Mouse (Mus musculus): ENCODE data around the gene Ttc39a.

- no peak for TF ChIP-seq CTCF (conservative IDR thresholded peaks at IDR 0.05 in 1 of 2, IDR thresholded peaks at IDR 0.05 in 1 of 2; ENCODE audit: low read depth in 2 of 2, low read length in 2 of 2)
- TF ChIP-seq SIN3A (IDR thresholded peaks at IDR 0.05; ENCODE audit: low read length), result no peak
- TF ChIP-seq UBTF (IDR thresholded peaks at IDR 0.05; ENCODE audit: low read depth, low read length), result no peak
- TF ChIP-seq ETS1 (conservative IDR thresholded peaks at IDR 0.05; ENCODE audit: low read depth, low read length), result no peak
- TF ChIP-seq POLR2A (IDR thresholded peaks at IDR 0.05; ENCODE audit: low read depth, low read length), result no peak
Observed at GRCm38 (mm10) chr4:109467687-109468086, 61.3 kb downstream of the Ttc39a start.

Data from CH12.LX (cell line).